Mouse (Mus musculus) heart, embryonic 12.5 days (tissue): ENCODE results near the gene Ifitm3. TPM values are rescaled to one million over a fixed set of nuclear protein-coding genes. Genes with fewer than 3 reads are reported as not detected.

ENCODE experiments used
- ATAC-seq: fragments of 200-750 bp; cut with Nextera tagmentation; 2 replicates; pipeline ENCODE4 v1.8.0; 2017; ENCODE audit warnings: moderate TSS enrichment, moderate library complexity; ENCODE audit not compliant: insufficient number of reproducible peaks, low FRiP score
- H3K27ac ChIP-seq: fragments of 300-500 bp; sonication (generic); 2 replicates; pipeline ENCODE4 v1.5.1; 2016; ENCODE audit warnings: mild to moderate bottlenecking, moderate library complexity; ENCODE audit not compliant: poor library complexity, severe bottlenecking
- H3K27me3 ChIP-seq: fragments of 300-500 bp; sonication (generic); replicated peaks from 2 replicates; pipeline ENCODE4 v1.6.1; 2016; ENCODE audit warnings: mild to moderate bottlenecking, moderate library complexity
- H3K36me3 ChIP-seq: fragments of 300-500 bp; sonication (generic); 2 replicates; pipeline ENCODE4 v1.6.1; 2016; ENCODE audit warnings: mild to moderate bottlenecking, moderate library complexity
- H3K4me1 ChIP-seq: fragments of 300-500 bp; sonication (generic); replicated peaks from 2 replicates; pipeline ENCODE4 v1.6.1; 2016; ENCODE audit warnings: mild to moderate bottlenecking
- H3K4me2 ChIP-seq: fragments of 300-500 bp; sonication (generic); 2 replicates; pipeline ENCODE4 v1.6.1; 2016; ENCODE audit warnings: mild to moderate bottlenecking, moderate library complexity
- H3K4me3 ChIP-seq: fragments of 300-500 bp; sonication (generic); 2 replicates; pipeline ENCODE4 v1.5.1; 2016; ENCODE audit warnings: mild to moderate bottlenecking
- H3K9ac ChIP-seq: fragments of 300-500 bp; sonication (generic); 2 replicates; pipeline ENCODE4 v1.6.1; 2016; ENCODE audit warnings: mild to moderate bottlenecking, moderate library complexity
- H3K9me3 ChIP-seq: fragments of 300-500 bp; sonication (generic); replicated peaks from 2 replicates; pipeline ENCODE4 v1.6.1; 2016; ENCODE audit warnings: mild to moderate bottlenecking, moderate library complexity
- WGBS: fragments of 180-500 bp; shearing (Covaris S2); methylation state at CpG from one replicate; pipeline ENCODE4 v1.1.7; 2016; 5-methylcytosine and 5-hydroxymethylcytosine counted together
- polyA plus RNA-seq: library from polyadenylated mRNA; unstranded; fragments of >200 nt; fragmentation: Nextera tagmentation; extraction: Ambion mirVana; gene quantifications from 2 replicates; pipeline ENCODE4 v1.2.1, GENCODE M21; 2016

Gene Ifitm3
- polyA plus RNA-seq, 1 experiment from 2014 or later = 41.8 TPM

- 75% methylated on average over 10 of the region's 10 CpGs for WGBS
- Histone ChIP-seq H3K27ac (no peak overlapping the region), H3K9ac (no peak overlapping the region), H3K4me2 (no peak overlapping the region), H3K4me1 (no peaks in the 10 kb centered on the region), H3K9me3 (no peaks in the 10 kb centered on the region), H3K27me3 (no peaks in the 10 kb centered on the region; the same call in 1 of the 2 replicates), H3K4me3 (no peak overlapping the region), H3K36me3 (no peaks in the 10 kb centered on the region)
- no peak for ATAC-seq
These were observed 6.4 kb upstream of the Ifitm3 start for GRCm38 (mm10) chr7:141016707-141017697.

- Histone ChIP-seq H3K36me3 (no peaks in the 10 kb centered on the region), H3K9ac (0 out of 2 replicates have a peak overlapping the region, but pooled peaks have one; percentile 46), H3K4me2 (no peak overlapping the region), H3K27me3 (peaks cover 17% of the 10 kb centered on the region; the same call in 1 of the 2 replicates), H3K4me3 (no peak overlapping the region), H3K4me1 (peaks cover 15% of the 10 kb centered on the region), H3K27ac (no peak overlapping the region), H3K9me3 (no peaks in the 10 kb centered on the region)
- ATAC-seq = no peak
- WGBS = 83% methylated on average over 7 of the region's 7 CpGs
These were observed 734 bp upstream of the Ifitm3 start for GRCm38 (mm10) chr7:141011238-141011770.

GRCm38 (mm10) chr7:141009665-141010064, 905 bp downstream of the Ifitm3 start:
- no peak for ATAC-seq
- H3K4me3 ChIP-seq = peak overlapping the region; percentile 44; the same call in 1 of the 2 replicates
- no peaks in the 10 kb centered on the region for H3K36me3 ChIP-seq
- H3K27me3 ChIP-seq = 0 out of 2 replicates have a peak, but pooled peaks cover 17% of the 10 kb centered on the region
- H3K9me3 ChIP-seq = no peaks in the 10 kb centered on the region
- peaks cover 15% of the 10 kb centered on the region for H3K4me1 ChIP-seq
- peak overlapping the region; percentile 64 for H3K4me2 ChIP-seq
- 76% methylated on average over 9 of the region's 9 CpGs for WGBS
- H3K9ac ChIP-seq = peak overlapping the region; percentile 46; the same call in 1 of the 2 replicates
- H3K27ac ChIP-seq = no peak overlapping the region

GRCm38 (mm10) chr7:141008938-141009660, 1.5 kb downstream of the Ifitm3 start:
- Histone ChIP-seq H3K27me3 (0 out of 2 replicates have a peak, but pooled peaks cover 17% of the 10 kb centered on the region), H3K27ac (no peak overlapping the region), H3K4me1 (peaks cover 15% of the 10 kb centered on the region), H3K9ac (no peak overlapping the region), H3K4me2 (peak overlapping the region; percentile 64), H3K36me3 (no peaks in the 10 kb centered on the region), H3K4me3 (peak overlapping the region; percentile 19; the same call in 1 of the 2 replicates), H3K9me3 (no peaks in the 10 kb centered on the region)
- WGBS = 6% methylated on average over 20 of the region's 20 CpGs
- ATAC-seq = peak; percentile 59; the same call in 1 of the 2 replicates

- H3K36me3 ChIP-seq = no peaks in the 10 kb centered on the region
- no peak overlapping the region for H3K27ac ChIP-seq
- WGBS = 5% methylated on average over 7 of the region's 7 CpGs
- H3K27me3 ChIP-seq = 0 out of 2 replicates have a peak, but pooled peaks cover 17% of the 10 kb centered on the region
- no peak for ATAC-seq
- no peak overlapping the region for H3K9ac ChIP-seq
- no peaks in the 10 kb centered on the region for H3K9me3 ChIP-seq
- H3K4me3 ChIP-seq = no peak overlapping the region
- H3K4me2 ChIP-seq = peak overlapping the region; percentile 64
- peaks cover 15% of the 10 kb centered on the region for H3K4me1 ChIP-seq
These were observed 2.2 kb downstream of the Ifitm3 start for GRCm38 (mm10) chr7:141008312-141008761.

- H3K27ac ChIP-seq = no peak overlapping the region
- H3K27me3 ChIP-seq = 0 out of 2 replicates have a peak, but pooled peaks cover 17% of the 10 kb centered on the region
- H3K36me3 ChIP-seq = no peaks in the 10 kb centered on the region
- peaks cover 15% of the 10 kb centered on the region for H3K4me1 ChIP-seq
- no peak overlapping the region for H3K4me3 ChIP-seq
- H3K4me2 ChIP-seq = no peak overlapping the region
- no peak for ATAC-seq
- no peak overlapping the region for H3K9ac ChIP-seq
- 75% methylated on average over 5 of the region's 5 CpGs for WGBS
- no peaks in the 10 kb centered on the region for H3K9me3 ChIP-seq
These were observed 3.7 kb downstream of the Ifitm3 start for GRCm38 (mm10) chr7:141006914-141007313.

GRCm38 (mm10) chr7:141006446-141006845, 4.1 kb downstream of the Ifitm3 start:
- no peak overlapping the region for H3K4me3 ChIP-seq
- WGBS = 84% methylated on average over 6 of the region's 6 CpGs
- 0 out of 2 replicates have a peak, but pooled peaks cover 17% of the 10 kb centered on the region for H3K27me3 ChIP-seq

GRCm38 (mm10) chr7:141003248-141004010, 7.1 kb downstream of the Ifitm3 start:
- Histone ChIP-seq H3K27ac (no peak overlapping the region), H3K9ac (no peak overlapping the region), H3K4me1 (peaks cover under 1% of the 10 kb centered on the region; the same call in 1 of the 2 replicates), H3K27me3 (peaks cover 14% of the 10 kb centered on the region; the same call in 1 of the 2 replicates), H3K36me3 (no peaks in the 10 kb centered on the region), H3K9me3 (no peaks in the 10 kb centered on the region), H3K4me2 (no peak overlapping the region), H3K4me3 (no peak overlapping the region)
- ATAC-seq = no peak
- 55% methylated on average over 5 of the region's 5 CpGs for WGBS

More at GRCm38 (mm10) chr7:141006446-141006845, 4.1 kb downstream of the Ifitm3 start:
- H3K9ac ChIP-seq = no peak overlapping the region
- H3K36me3 ChIP-seq = no peaks in the 10 kb centered on the region
- H3K27ac ChIP-seq = no peak overlapping the region
- H3K4me1 ChIP-seq = peaks cover 15% of the 10 kb centered on the region
- ATAC-seq = no peak
- H3K4me2 ChIP-seq = no peak overlapping the region
- no peaks in the 10 kb centered on the region for H3K9me3 ChIP-seq

GRCm38 (mm10) chr7:141000881-141001708, 9.5 kb downstream of the Ifitm3 start:
- H3K27me3 ChIP-seq = peaks cover 10% of the 10 kb centered on the region; the same call in 1 of the 2 replicates
- no peak overlapping the region for H3K4me3 ChIP-seq
- H3K4me1 ChIP-seq = no peaks in the 10 kb centered on the region
- no peak overlapping the region for H3K4me2 ChIP-seq
- H3K9me3 ChIP-seq = no peaks in the 10 kb centered on the region
- ATAC-seq = no peak
- H3K36me3 ChIP-seq = no peaks in the 10 kb centered on the region
- H3K27ac ChIP-seq = no peak overlapping the region
- no peak overlapping the region for H3K9ac ChIP-seq
- 73% methylated on average over 15 of the region's 15 CpGs for WGBS
